Mouse (Mus musculus): Measurements from ENCODE around the gene Mpl. TPM values are rescaled to one million over a fixed set of nuclear protein-coding genes. Genes with fewer than 3 reads are reported as not detected.

Mpl gene
- polyA plus RNA-seq, 1 experiment from 2014 or later: 1.4 TPM

DNA sequence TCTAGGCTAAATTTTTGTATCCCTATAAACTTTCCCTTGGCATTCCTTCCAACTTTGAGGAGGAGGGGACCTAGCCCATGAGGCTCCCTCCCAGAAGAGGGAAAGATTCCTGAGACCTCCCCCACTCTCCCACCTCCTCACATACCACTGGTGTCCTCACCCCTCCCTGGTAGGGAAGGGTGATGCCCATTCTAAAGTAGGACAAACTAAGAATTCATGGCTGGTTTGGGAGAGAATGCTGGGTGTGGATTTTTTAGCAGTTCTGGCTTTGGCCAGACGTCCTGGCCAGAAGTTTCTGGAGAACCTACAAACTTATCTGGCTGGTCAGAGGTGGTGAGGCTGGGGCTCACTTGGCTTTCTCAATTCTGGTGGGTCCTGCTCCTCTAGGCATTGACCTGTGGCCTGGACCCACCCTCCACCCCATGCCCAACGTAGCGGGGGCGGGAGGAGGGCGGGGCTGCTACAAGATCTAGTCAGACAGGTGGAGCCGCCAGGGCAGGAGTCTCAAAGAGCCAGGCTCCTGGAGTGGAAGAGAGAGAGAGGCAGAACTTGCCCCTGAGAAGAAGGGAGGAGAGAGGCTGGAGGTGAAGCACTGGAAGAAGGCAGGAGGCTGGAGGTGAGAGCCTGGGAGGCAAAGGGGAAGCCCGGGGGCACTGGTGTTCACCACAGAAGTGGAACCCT, 28.0 kb downstream of the Mpl start:
- no peak for DNase-seq (ENCODE audit: low spot score, missing footprints)
- no peaks in the 10 kb centered on the region for H3K27me3 ChIP-seq (ENCODE audit: control insufficient read depth, insufficient read depth, low read length)
- ATAC-seq (ENCODE audit: low FRiP score): no peak
- peaks cover 19% of the 10 kb centered on the region for H3K4me1 ChIP-seq (ENCODE audit: control insufficient read depth, insufficient read depth, low read length)
- no peak overlapping the region for H3K4me3 ChIP-seq (ENCODE audit: low read depth, low read length)
- no peak overlapping the region for H3K9ac ChIP-seq (ENCODE audit: low read length)
- H3K36me3 ChIP-seq (ENCODE audit: control insufficient read depth, insufficient read depth, low read length): peaks cover 21% of the 10 kb centered on the region
- no peak overlapping the region; the same call in 1 of the 2 replicates for H3K4me2 ChIP-seq
- no peak overlapping the region for H3K27ac ChIP-seq (ENCODE audit: low read depth, low read length)
- WGBS: 64% methylated on average over 7 of the region's 7 CpGs
- H3K9me3 ChIP-seq (ENCODE audit: control insufficient read depth, low read length): no peaks in the 10 kb centered on the region

- peak overlapping the region; percentile 58 for H3K4me3 ChIP-seq (ENCODE audit: low read depth, low read length)
- no peaks in the 10 kb centered on the region for H3K9me3 ChIP-seq (ENCODE audit: control insufficient read depth, low read length)
- peaks cover 18% of the 10 kb centered on the region for H3K4me1 ChIP-seq (ENCODE audit: control insufficient read depth, insufficient read depth, low read length)
- no peak for DNase-seq (ENCODE audit: low spot score, missing footprints)
- H3K36me3 ChIP-seq (ENCODE audit: control insufficient read depth, insufficient read depth, low read length): peaks cover 21% of the 10 kb centered on the region
- H3K4me2 ChIP-seq: peak overlapping the region; percentile 83
- H3K27me3 ChIP-seq (ENCODE audit: control insufficient read depth, insufficient read depth, low read length): no peaks in the 10 kb centered on the region
- WGBS: 51% methylated on average over 15 of the region's 15 CpGs
- ATAC-seq (ENCODE audit: low FRiP score): peak; percentile 8; the same call in 1 of the 2 replicates
- H3K9ac ChIP-seq (ENCODE audit: low read length): peak overlapping the region; percentile 77
- no peak overlapping the region; the same call in 1 of the 2 replicates for H3K27ac ChIP-seq (ENCODE audit: low read depth, low read length)
Measured at GRCm38 (mm10) chr4:118428531-118429214, 28.6 kb downstream of the Mpl start.

DNA sequence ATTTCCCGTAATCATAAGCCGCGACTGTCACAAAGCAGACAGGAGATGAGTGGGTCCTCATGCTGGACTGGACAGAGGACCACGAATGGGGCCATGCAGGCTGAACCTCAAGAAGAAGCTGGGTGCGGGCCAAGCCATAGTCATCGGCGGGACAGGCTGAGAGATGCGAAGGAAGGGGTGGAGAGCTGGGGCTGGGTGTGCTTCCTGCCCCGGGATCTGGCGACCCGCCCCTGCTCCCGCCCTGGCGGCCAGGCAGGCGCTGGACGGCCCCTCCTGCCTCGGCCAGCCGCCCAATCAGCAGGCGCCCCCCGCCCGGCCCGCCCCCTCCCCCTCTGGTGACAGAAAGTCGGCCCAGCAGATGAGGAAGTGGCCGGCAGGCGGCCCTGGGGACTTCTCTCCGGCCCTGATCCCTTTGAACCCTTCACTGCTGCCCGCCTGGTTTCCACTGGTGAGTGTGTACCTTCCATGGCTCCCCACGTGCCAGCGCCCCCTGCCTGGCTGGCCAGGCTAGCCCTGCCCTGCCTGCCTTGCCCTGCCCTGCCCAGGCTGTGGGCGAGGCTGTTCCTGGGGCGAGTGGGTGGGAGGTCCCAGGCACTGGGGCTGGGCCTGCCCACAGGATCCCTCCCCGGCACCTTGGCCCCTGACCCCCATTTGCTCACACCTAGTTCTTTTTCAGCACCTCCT, 29.4 kb downstream of the Mpl start, which contains the start of gene Elovl1:
Gene Elovl1, plus strand, starts transcription at position 326 of the 684 bp plus-strand sequence.
- Histone ChIP-seq H3K4me2 (peak within 1 kb of the TSS; percentile 83), H3K4me3 (ENCODE audit: low read depth, low read length) (peak within 1 kb of the TSS; percentile 58), H3K9me3 (ENCODE audit: control insufficient read depth, low read length) (no peaks in the 10 kb centered on the region), H3K27ac (ENCODE audit: low read depth, low read length) (peak within 1 kb of the TSS; percentile 54; the same call in 1 of the 2 replicates), H3K27me3 (ENCODE audit: control insufficient read depth, insufficient read depth, low read length) (no peaks in the 10 kb centered on the region), H3K4me1 (ENCODE audit: control insufficient read depth, insufficient read depth, low read length) (peaks cover 17% of the 10 kb centered on the region), H3K9ac (ENCODE audit: low read length) (peak within 1 kb of the TSS; percentile 77), H3K36me3 (ENCODE audit: control insufficient read depth, insufficient read depth, low read length) (peaks cover 15% of the 10 kb centered on the region)
- WGBS: 0% methylated on average over 29 of the region's 31 CpGs
- peak; percentile 97 for DNase-seq (ENCODE audit: low spot score, missing footprints)
- ATAC-seq (ENCODE audit: low FRiP score): peak; percentile 96

GRCm38 (mm10) chr4:118427415-118427767, 29.9 kb downstream of the Mpl start:
- Histone ChIP-seq H3K9ac (ENCODE audit: low read length) (peak overlapping the region; percentile 77), H3K4me1 (ENCODE audit: control insufficient read depth, insufficient read depth, low read length) (peaks cover 17% of the 10 kb centered on the region), H3K36me3 (ENCODE audit: control insufficient read depth, insufficient read depth, low read length) (peaks cover 11% of the 10 kb centered on the region), H3K9me3 (ENCODE audit: control insufficient read depth, low read length) (no peaks in the 10 kb centered on the region), H3K4me2 (peak overlapping the region; percentile 83), H3K27ac (ENCODE audit: low read depth, low read length) (no peak overlapping the region), H3K4me3 (ENCODE audit: low read depth, low read length) (peak overlapping the region; percentile 58), H3K27me3 (ENCODE audit: control insufficient read depth, insufficient read depth, low read length) (no peaks in the 10 kb centered on the region)
- no peak for DNase-seq (ENCODE audit: low spot score, missing footprints)
- ATAC-seq (ENCODE audit: low FRiP score): no peak
- WGBS: 7% methylated on average over 5 of the region's 5 CpGs

GRCm38 (mm10) chr4:118425374-118425773, 31.9 kb downstream of the Mpl start:
- no peaks in the 10 kb centered on the region for H3K9me3 ChIP-seq (ENCODE audit: control insufficient read depth, low read length)
- no peak overlapping the region for H3K4me3 ChIP-seq (ENCODE audit: low read depth, low read length)
- no peak overlapping the region for H3K27ac ChIP-seq (ENCODE audit: low read depth, low read length)
- H3K4me2 ChIP-seq: no peak overlapping the region
- no peak for ATAC-seq (ENCODE audit: low FRiP score)
- 87% methylated on average over 1 of the region's 1 CpGs for WGBS
- no peak overlapping the region for H3K9ac ChIP-seq (ENCODE audit: low read length)
- no peaks in the 10 kb centered on the region for H3K27me3 ChIP-seq (ENCODE audit: control insufficient read depth, insufficient read depth, low read length)
- H3K4me1 ChIP-seq (ENCODE audit: control insufficient read depth, insufficient read depth, low read length): peaks cover 17% of the 10 kb centered on the region
- no peak for DNase-seq (ENCODE audit: low spot score, missing footprints)
- no peaks in the 10 kb centered on the region for H3K36me3 ChIP-seq (ENCODE audit: control insufficient read depth, insufficient read depth, low read length)

DNA sequence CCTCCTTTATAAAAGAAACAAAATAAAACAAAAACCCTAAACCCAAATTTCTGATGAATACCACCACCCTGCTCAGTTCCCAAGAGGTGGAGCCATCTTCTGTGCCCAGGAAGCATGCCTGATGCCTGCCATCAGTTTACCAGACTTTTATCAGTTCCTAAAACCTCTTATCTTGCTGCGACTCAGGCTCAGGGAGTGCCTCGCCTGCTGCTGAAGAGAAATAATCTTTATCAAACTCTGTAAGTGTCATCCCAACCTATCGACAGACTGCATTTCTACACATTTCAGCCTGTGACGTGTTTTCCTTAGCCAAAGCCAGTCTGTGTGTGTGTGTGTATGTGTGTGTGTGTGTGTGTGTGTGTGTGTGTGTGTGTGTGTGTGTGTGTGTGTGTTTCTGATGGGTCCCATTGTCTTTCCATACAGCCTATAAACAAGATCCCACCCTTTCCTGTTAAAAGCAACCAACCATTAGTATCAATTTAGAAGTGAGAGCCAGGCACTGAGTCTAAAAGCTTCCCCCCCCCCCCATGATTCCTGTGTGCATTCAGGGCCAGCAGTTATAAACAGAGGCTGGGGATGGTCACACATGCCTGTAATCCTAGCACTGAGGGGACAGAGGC, 32.7 kb downstream of the Mpl start:
- no peak overlapping the region for H3K4me3 ChIP-seq (ENCODE audit: low read depth, low read length)
- H3K4me1 ChIP-seq (ENCODE audit: control insufficient read depth, insufficient read depth, low read length): peaks cover 17% of the 10 kb centered on the region
- 87% methylated on average over 4 of the region's 4 CpGs for WGBS
- H3K27ac ChIP-seq (ENCODE audit: low read depth, low read length): no peak overlapping the region
- ATAC-seq (ENCODE audit: low FRiP score) (no peak), DNase-seq (ENCODE audit: low spot score, missing footprints) (peak; percentile 21)
- H3K9ac ChIP-seq (ENCODE audit: low read length): no peak overlapping the region
- no peaks in the 10 kb centered on the region for H3K36me3 ChIP-seq (ENCODE audit: control insufficient read depth, insufficient read depth, low read length)
- no peaks in the 10 kb centered on the region for H3K27me3 ChIP-seq (ENCODE audit: control insufficient read depth, insufficient read depth, low read length)
- no peaks in the 10 kb centered on the region for H3K9me3 ChIP-seq (ENCODE audit: control insufficient read depth, low read length)
- no peak overlapping the region for H3K4me2 ChIP-seq

GRCm38 (mm10) chr4:118421384-118421783, 35.9 kb downstream of the Mpl start:
- H3K36me3 ChIP-seq (ENCODE audit: control insufficient read depth, insufficient read depth, low read length): peaks cover 8% of the 10 kb centered on the region; the same call in 1 of the 2 replicates
- WGBS: 92% methylated on average over 3 of the region's 3 CpGs

DNA sequence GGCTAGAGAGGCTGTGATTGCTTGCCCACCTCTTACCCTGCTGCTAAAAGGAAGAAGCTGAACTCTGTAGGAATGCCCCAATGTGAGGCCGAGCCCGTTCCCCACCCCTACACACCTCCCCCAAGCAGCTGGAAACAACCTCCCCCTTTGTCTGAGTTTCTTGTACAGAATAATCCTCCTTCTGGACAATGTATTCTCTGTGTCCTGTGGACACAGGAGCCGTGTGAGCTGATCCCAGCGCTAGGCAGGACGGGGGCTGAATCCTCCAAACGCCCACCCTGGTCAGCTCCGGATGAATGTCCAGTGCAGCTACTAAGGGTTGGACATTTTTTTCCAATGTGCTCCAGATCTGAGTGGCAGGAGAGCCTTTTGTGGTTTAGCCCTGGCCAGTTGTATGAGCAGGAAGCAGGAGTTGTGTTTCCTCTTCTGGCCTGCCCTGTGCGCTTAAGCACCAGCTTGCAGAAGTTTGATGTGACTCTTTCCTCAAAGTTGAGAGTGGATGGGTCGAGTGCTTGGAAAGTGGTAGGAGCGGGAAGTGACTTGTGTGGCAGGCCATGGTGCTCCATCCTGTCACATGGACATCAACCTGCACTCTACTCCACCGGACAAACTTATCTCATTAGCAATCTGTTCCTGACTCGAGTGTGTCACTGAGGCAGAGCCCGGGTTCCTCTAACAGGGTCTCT, 40.1 kb downstream of the Mpl start:
- ATAC-seq (ENCODE audit: low FRiP score) (no peak), DNase-seq (ENCODE audit: low spot score, missing footprints) (peak; percentile 39)
- 87% methylated on average over 13 of the region's 13 CpGs for WGBS
- Histone ChIP-seq H3K4me1 (ENCODE audit: control insufficient read depth, insufficient read depth, low read length) (no peaks in the 10 kb centered on the region), H3K9me3 (ENCODE audit: control insufficient read depth, low read length) (no peaks in the 10 kb centered on the region), H3K27ac (ENCODE audit: low read depth, low read length) (no peak overlapping the region), H3K4me3 (ENCODE audit: low read depth, low read length) (no peak overlapping the region), H3K27me3 (ENCODE audit: control insufficient read depth, insufficient read depth, low read length) (no peaks in the 10 kb centered on the region), H3K4me2 (no peak overlapping the region), H3K9ac (ENCODE audit: low read length) (no peak overlapping the region), H3K36me3 (ENCODE audit: control insufficient read depth, insufficient read depth, low read length) (peaks cover 21% of the 10 kb centered on the region)

More at GRCm38 (mm10) chr4:118421384-118421783, 35.9 kb downstream of the Mpl start:
- H3K27me3 ChIP-seq (ENCODE audit: control insufficient read depth, insufficient read depth, low read length): no peaks in the 10 kb centered on the region
- no peak overlapping the region for H3K4me2 ChIP-seq
- H3K9ac ChIP-seq (ENCODE audit: low read length): no peak overlapping the region
- H3K4me1 ChIP-seq (ENCODE audit: control insufficient read depth, insufficient read depth, low read length): no peaks in the 10 kb centered on the region
- no peak for DNase-seq (ENCODE audit: low spot score, missing footprints)
- no peak overlapping the region for H3K4me3 ChIP-seq (ENCODE audit: low read depth, low read length)
- no peak overlapping the region for H3K27ac ChIP-seq (ENCODE audit: low read depth, low read length)
- no peaks in the 10 kb centered on the region for H3K9me3 ChIP-seq (ENCODE audit: control insufficient read depth, low read length)
- no peak for ATAC-seq (ENCODE audit: low FRiP score)

Data from midbrain, embryonic 11.5 days (tissue).